Mouse (Mus musculus) CD8-positive naive resting alpha-beta T cell, adult 2 months (primary cell): ENCODE results near the gene Lefty1.
"Not testable (repeated sequence)": the region's sequence is repeated elsewhere in the genome, so short reads cannot be mapped to it uniquely, and the experiment has no call there.

Experiments
- DNase-seq, 2 experiments: peaks; one replicate each; pipeline ENCODE4 v3.0.0; 2022; ENCODE audit warnings: low read depth in 2 of 2, low spot score in 2 of 2

The Lefty1 gene

GRCm38 (mm10) chr1:180952808-180953207 lies 18.0 kb downstream of the Lefty1 start:
- DNase-seq = no peak

GRCm38 (mm10) chr1:180956401-180956800 lies 21.6 kb downstream of the Lefty1 start:
- no peak for DNase-seq

GRCm38 (mm10) chr1:180956973-180957381 lies 22.2 kb downstream of the Lefty1 start:
- no peak for DNase-seq

- no peak for DNase-seq
Observed at GRCm38 (mm10) chr1:180957989-180958388, 23.2 kb downstream of the Lefty1 start.

- no peak for DNase-seq
Observed at GRCm38 (mm10) chr1:180958797-180959196, 24.0 kb downstream of the Lefty1 start.

- DNase-seq = no peak
Observed at GRCm38 (mm10) chr1:180965786-180966185, 31.0 kb downstream of the Lefty1 start.

GRCm38 (mm10) chr1:180966542-180966941 lies 31.7 kb downstream of the Lefty1 start:
- DNase-seq = no peak

GRCm38 (mm10) chr1:180967261-180967660 lies 32.4 kb downstream of the Lefty1 start:
- DNase-seq = no peak

GRCm38 (mm10) chr1:180972941-180973340 lies 38.1 kb downstream of the Lefty1 start:
- no peak for DNase-seq

- DNase-seq = peak; percentile 44 to 57
Observed at GRCm38 (mm10) chr1:180974126-180974746, 39.4 kb downstream of the Lefty1 start.

GRCm38 (mm10) chr1:180976110-180976679 lies 41.4 kb downstream of the Lefty1 start:
- DNase-seq = peak; percentile 52 to 60

- DNase-seq = no peak
Observed at GRCm38 (mm10) chr1:180979484-180980251, 44.8 kb downstream of the Lefty1 start.

GRCm38 (mm10) chr1:180980464-180980863 lies 45.6 kb downstream of the Lefty1 start:
- DNase-seq = no peak

GRCm38 (mm10) chr1:180981298-180982046 lies 46.6 kb downstream of the Lefty1 start:
- DNase-seq = not testable (repeated sequence)

GRCm38 (mm10) chr1:180986701-180987100 lies 51.9 kb downstream of the Lefty1 start:
- no peak for DNase-seq

- DNase-seq = peak; percentile 52 to 77
Observed at GRCm38 (mm10) chr1:180987759-180988158, 52.9 kb downstream of the Lefty1 start.
